Mouse (Mus musculus) midbrain, embryonic 12.5 days (tissue): ENCODE results near the gene Tent4a. TPM values are rescaled to one million over a fixed set of nuclear protein-coding genes. Genes with fewer than 3 reads are reported as not detected.
A peak's percentile ranks its signal among the peaks of the same experiment; 100 is the strongest.

Experiments used
- ATAC-seq: fragments of 200-750 bp; cut with Nextera tagmentation; 2 replicates; pipeline ENCODE4 v1.8.0; 2017; ENCODE audit warnings: low read depth, moderate TSS enrichment, moderate library complexity; ENCODE audit not compliant: low FRiP score
- H3K27ac ChIP-seq: fragments of 300-500 bp; sonication (generic); replicated peaks from 2 replicates; pipeline ENCODE4 v1.5.1; 2016; ENCODE audit warnings: mild to moderate bottlenecking
- H3K27me3 ChIP-seq: fragments of 300-500 bp; sonication (generic); 2 replicates; pipeline ENCODE4 v1.6.1; 2016; ENCODE audit warnings: mild to moderate bottlenecking
- H3K36me3 ChIP-seq: fragments of 300-500 bp; sonication (generic); 2 replicates; pipeline ENCODE4 v1.6.1; 2016
- H3K4me1 ChIP-seq: fragments of 300-500 bp; sonication (generic); 2 replicates; pipeline ENCODE4 v1.6.1; 2016
- H3K4me2 ChIP-seq: fragments of 300-500 bp; sonication (generic); replicated peaks from 2 replicates; pipeline ENCODE4 v1.6.1; 2016; ENCODE audit warnings: mild to moderate bottlenecking, moderate library complexity
- H3K4me3 ChIP-seq: fragments of 300-500 bp; sonication (generic); 2 replicates; pipeline ENCODE4 v1.5.1; 2016; ENCODE audit warnings: mild to moderate bottlenecking
- H3K9ac ChIP-seq: fragments of 300-500 bp; sonication (generic); replicated peaks from 2 replicates; pipeline ENCODE4 v1.6.1; 2016; ENCODE audit warnings: mild to moderate bottlenecking, moderate library complexity
- H3K9me3 ChIP-seq: fragments of 300-500 bp; sonication (generic); 2 replicates; pipeline ENCODE4 v1.6.1; 2016; ENCODE audit warnings: mild to moderate bottlenecking
- WGBS: fragments of 180-500 bp; shearing (Covaris S2); methylation state at CpG from one replicate; pipeline ENCODE4 v1.1.7; 2016; 5-methylcytosine and 5-hydroxymethylcytosine counted together
- polyA plus RNA-seq: library from polyadenylated mRNA; unstranded; fragments of >200 nt; fragmentation: Nextera tagmentation; extraction: Ambion mirVana; gene quantifications from 2 replicates; pipeline ENCODE4 v1.2.1, GENCODE M21; 2016

Gene Tent4a
- polyA plus RNA-seq, 1 experiment from 2014 or later, result 6.7 TPM

DNA sequence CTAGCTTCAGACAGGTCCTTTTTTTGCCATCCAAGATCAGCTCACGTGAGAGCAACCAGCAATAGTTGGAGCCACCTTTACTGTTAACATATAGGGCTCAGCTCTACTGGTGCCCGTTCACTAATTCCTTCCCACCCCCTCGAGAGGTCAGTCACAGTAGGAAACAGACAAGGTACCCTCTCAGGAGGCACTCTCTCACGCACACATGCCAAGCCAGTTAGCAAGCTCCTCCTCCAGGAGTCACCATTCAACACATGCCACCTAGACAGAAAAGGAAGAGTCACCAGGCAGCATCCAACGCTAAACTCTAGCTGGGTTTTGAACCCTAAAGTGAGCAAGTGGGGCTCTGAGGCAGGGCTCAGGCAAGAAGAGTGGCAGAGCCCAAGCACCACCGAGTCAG lies 3.0 kb downstream of the Tent4a start:
- Histone ChIP-seq H3K4me3 (peak overlapping the region; percentile 97), H3K9ac (peak overlapping the region; percentile 88), H3K4me1 (peaks cover 69% of the 10 kb centered on the region), H3K4me2 (peak overlapping the region; percentile 87), H3K27me3 (no peaks in the 10 kb centered on the region), H3K9me3 (no peaks in the 10 kb centered on the region), H3K27ac (no peak overlapping the region), H3K36me3 (0 out of 2 replicates have a peak, but pooled peaks cover 10% of the 10 kb centered on the region)
- ATAC-seq, result no peak
- WGBS, result 55% methylated on average over 6 of the region's 6 CpGs

DNA sequence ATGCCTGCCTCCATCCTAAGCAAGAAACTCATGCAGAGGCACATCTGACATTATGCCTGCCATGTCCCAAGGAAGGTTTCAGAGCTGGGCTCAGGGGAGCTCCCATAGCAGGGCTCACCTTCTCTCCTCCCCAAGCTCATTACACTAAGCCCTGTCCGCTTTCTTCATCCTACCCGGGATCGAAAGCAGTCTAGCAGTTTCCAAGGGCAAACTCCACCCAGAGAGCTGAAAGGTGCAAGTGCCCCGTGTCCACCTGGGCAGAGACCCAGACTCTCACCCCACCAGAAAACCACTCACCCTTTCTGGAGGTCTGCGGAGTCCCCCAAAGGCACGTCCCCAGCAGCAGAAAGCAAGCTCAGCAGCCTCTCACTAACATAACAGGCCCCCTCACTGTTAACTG lies 3.5 kb downstream of the Tent4a start:
- 81% methylated on average over 6 of the region's 6 CpGs for WGBS
- Histone ChIP-seq H3K9ac (0 out of 2 replicates have a peak overlapping the region, but pooled peaks have one; percentile 88), H3K4me3 (peak overlapping the region; percentile 97), H3K27me3 (no peaks in the 10 kb centered on the region), H3K9me3 (no peaks in the 10 kb centered on the region), H3K36me3 (0 out of 2 replicates have a peak, but pooled peaks cover 10% of the 10 kb centered on the region), H3K4me2 (peak overlapping the region; percentile 87), H3K27ac (no peak overlapping the region), H3K4me1 (peaks cover 69% of the 10 kb centered on the region)
- no peak for ATAC-seq

DNA sequence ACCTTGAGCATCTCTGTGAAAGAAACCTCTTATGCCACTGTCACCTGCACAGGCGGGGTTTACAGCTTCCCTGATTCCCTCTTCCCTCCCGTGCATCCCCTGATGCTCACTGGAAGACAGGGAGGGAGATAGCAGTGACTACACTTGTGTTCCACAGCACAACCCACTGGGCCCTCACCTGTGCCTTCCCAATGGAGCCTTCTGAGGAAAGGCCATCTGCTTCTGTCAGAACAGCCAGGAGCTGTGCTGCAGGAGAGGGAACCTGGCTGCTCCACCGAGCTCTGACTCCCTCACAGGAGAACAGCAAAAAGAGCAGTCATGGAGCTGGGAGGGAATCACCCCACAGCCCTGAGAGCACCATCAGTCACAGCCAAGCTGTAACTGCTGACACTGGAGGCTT lies 4.3 kb downstream of the Tent4a start:
- peak overlapping the region; percentile 87; the same call in 1 of the 2 replicates for H3K4me2 ChIP-seq
- peaks cover 68% of the 10 kb centered on the region for H3K4me1 ChIP-seq
- no peak for ATAC-seq

DNA sequence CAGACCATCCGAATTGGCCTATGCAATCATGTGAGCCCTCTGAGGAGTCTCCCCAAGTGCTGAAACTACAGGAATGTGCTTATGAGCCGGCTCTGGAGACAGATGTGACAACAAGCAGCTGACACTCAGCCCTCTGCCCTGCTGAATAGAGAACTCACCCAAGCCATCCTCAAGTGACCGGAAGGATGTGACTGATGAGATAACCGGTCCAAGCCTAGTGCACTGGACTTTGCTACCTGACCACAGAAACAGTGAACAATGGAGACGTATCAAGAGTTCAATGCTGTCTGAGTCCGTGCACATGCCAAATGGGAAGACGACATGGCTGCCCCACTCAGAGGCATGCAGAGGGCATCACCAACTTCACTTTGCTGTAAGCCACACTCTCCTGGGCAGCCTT lies 5.9 kb downstream of the Tent4a start:
- Histone ChIP-seq H3K9ac (no peak overlapping the region), H3K27me3 (no peaks in the 10 kb centered on the region), H3K36me3 (0 out of 2 replicates have a peak, but pooled peaks cover 10% of the 10 kb centered on the region), H3K9me3 (no peaks in the 10 kb centered on the region), H3K27ac (no peak overlapping the region), H3K4me1 (peaks cover 83% of the 10 kb centered on the region), H3K4me2 (no peak overlapping the region), H3K4me3 (no peak overlapping the region)
- ATAC-seq, result no peak
- WGBS, result 90% methylated on average over 7 of the region's 7 CpGs

More for the DNA sequence above, 4.3 kb downstream of the Tent4a start:
- 0 out of 2 replicates have a peak, but pooled peaks cover 10% of the 10 kb centered on the region for H3K36me3 ChIP-seq
- no peaks in the 10 kb centered on the region for H3K27me3 ChIP-seq
- no peak overlapping the region for H3K9ac ChIP-seq
- no peak overlapping the region for H3K27ac ChIP-seq
- WGBS, result 82% methylated on average over 3 of the region's 3 CpGs
- H3K4me3 ChIP-seq, result no peak overlapping the region
- H3K9me3 ChIP-seq, result no peaks in the 10 kb centered on the region

GRCm38 (mm10) chr13:69525867-69526266 lies 8.6 kb downstream of the Tent4a start:
- Histone ChIP-seq H3K4me2 (0 out of 2 replicates have a peak overlapping the region, but pooled peaks have one; percentile 2), H3K4me3 (no peak overlapping the region), H3K36me3 (0 out of 2 replicates have a peak, but pooled peaks cover 6% of the 10 kb centered on the region), H3K27me3 (no peaks in the 10 kb centered on the region), H3K27ac (no peak overlapping the region), H3K9me3 (no peaks in the 10 kb centered on the region), H3K4me1 (peaks cover 86% of the 10 kb centered on the region), H3K9ac (no peak overlapping the region)
- ATAC-seq, result no peak
- WGBS, result 61% methylated on average over 4 of the region's 4 CpGs

- Histone ChIP-seq H3K27me3 (no peaks in the 10 kb centered on the region), H3K36me3 (no peaks in the 10 kb centered on the region), H3K9me3 (no peaks in the 10 kb centered on the region), H3K9ac (no peak overlapping the region), H3K27ac (no peak overlapping the region), H3K4me2 (no peak overlapping the region), H3K4me3 (no peak overlapping the region), H3K4me1 (peaks cover 81% of the 10 kb centered on the region)
- no peak for ATAC-seq
- 72% methylated on average over 2 of the region's 2 CpGs for WGBS
These were observed 10.3 kb downstream of the Tent4a start for GRCm38 (mm10) chr13:69524158-69524530.

DNA sequence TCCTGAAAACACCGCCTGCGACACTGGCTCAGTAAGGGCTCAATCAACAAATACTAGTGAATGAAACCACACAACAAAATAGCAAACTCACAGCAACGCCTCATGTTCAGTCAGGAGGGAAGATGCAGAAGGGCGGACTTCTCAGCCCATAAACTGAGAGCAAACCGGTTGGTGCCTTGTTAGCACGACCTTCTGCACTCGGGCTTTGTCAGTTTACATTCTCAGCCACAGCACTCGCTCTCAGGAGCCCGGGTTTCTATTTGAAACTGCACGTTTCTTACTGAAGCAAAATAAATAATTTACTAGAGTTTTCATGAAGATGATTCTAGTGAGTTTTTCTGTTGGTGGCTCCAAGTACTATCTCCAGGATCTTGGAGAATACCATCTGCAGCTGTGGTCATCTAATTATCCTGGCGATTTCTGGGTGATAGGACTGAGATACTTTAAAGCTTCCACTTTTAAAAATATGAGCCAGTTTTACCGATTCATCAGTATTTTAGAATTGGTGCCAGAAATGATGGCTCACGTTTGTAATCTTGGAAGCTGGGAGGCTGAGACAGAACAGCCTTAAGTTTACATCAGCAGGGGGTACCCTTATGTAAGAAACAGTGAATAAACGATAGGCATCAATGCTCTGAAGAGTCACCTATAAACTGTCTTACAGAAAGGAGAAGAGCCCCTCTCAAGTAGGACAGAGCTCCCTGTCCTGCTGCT lies 10.8 kb downstream of the Tent4a start:
- Histone ChIP-seq H3K4me1 (peaks cover 76% of the 10 kb centered on the region), H3K27ac (no peak overlapping the region)

DNA sequence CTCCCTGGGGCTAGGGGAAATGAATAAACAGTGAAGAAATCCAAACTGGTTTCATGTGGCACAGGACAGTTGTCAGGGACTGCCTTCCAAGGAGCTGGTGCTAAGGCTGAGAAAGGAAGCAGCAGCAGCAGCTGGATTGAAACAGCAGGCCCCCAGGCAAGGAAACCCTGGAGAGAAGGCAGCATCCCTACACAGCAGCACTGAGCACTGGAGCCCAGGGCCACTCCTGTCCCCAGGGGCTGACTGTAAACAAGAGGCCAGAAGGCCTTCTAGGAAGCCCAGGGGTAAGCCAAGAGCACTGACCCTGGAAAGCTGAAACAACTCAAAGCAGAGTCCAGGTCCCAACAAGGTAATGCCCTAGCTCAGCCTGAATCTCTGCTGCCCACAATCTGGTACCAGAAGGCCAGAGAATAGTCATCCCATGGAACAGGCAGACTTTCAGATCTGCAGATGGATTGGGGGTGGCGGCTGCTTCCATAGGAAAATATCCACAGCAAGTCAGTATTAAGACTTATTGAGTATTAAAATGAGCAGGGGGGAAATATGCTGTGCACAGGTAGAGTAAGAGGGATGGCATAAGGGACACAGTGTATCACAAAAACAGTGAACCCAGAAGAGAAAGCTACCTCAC lies 12.1 kb downstream of the Tent4a start:
- no peaks in the 10 kb centered on the region for H3K36me3 ChIP-seq
- WGBS, result 86% methylated on average over 1 of the region's 1 CpGs
- no peak overlapping the region for H3K27ac ChIP-seq
- H3K27me3 ChIP-seq, result no peaks in the 10 kb centered on the region
- peaks cover 66% of the 10 kb centered on the region for H3K4me1 ChIP-seq
- H3K9ac ChIP-seq, result no peak overlapping the region
- H3K9me3 ChIP-seq, result no peaks in the 10 kb centered on the region
- H3K4me3 ChIP-seq, result no peak overlapping the region
- ATAC-seq, result no peak
- no peak overlapping the region for H3K4me2 ChIP-seq

More for the DNA sequence above, 10.8 kb downstream of the Tent4a start:
- Histone ChIP-seq H3K9me3 (no peaks in the 10 kb centered on the region), H3K4me3 (no peak overlapping the region), H3K27me3 (no peaks in the 10 kb centered on the region), H3K36me3 (no peaks in the 10 kb centered on the region), H3K4me2 (no peak overlapping the region), H3K9ac (no peak overlapping the region)
- no peak for ATAC-seq
- WGBS, result 65% methylated on average over 14 of the region's 14 CpGs

GRCm38 (mm10) chr13:69519137-69519536 lies 15.3 kb downstream of the Tent4a start:
- no peaks in the 10 kb centered on the region for H3K27me3 ChIP-seq
- 77% methylated on average over 6 of the region's 6 CpGs for WGBS
- no peak overlapping the region for H3K4me2 ChIP-seq
- ATAC-seq, result no peak
- no peak overlapping the region for H3K9ac ChIP-seq
- no peak overlapping the region for H3K27ac ChIP-seq
- no peaks in the 10 kb centered on the region for H3K9me3 ChIP-seq
- no peak overlapping the region for H3K4me3 ChIP-seq
- H3K4me1 ChIP-seq, result peaks cover 39% of the 10 kb centered on the region
- peaks cover 6% of the 10 kb centered on the region; the same call in 1 of the 2 replicates for H3K36me3 ChIP-seq

DNA sequence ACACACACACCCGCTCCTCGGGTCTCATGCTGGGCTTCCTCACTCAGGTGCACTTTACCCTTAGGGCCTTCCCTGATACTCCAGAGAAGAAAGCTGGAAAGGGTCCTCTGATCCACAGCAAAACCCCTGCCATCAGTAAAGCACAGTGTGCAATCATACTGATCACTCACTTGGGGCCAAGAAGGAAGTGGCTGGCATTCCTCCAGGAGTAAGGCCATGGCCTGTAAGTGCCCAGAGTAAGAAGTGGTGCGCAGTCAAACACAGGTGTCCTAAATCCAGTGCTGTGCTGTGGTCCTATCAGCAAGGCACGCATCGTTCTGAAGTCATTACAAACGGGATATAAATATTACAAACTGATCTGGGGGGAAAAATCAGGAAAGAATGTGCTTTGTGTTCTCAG lies 17.0 kb downstream of the Tent4a start:
- Histone ChIP-seq H3K36me3 (peaks cover 14% of the 10 kb centered on the region), H3K4me3 (no peak overlapping the region), H3K27me3 (no peaks in the 10 kb centered on the region), H3K4me2 (no peak overlapping the region), H3K4me1 (peaks cover 23% of the 10 kb centered on the region), H3K27ac (no peak overlapping the region), H3K9ac (no peak overlapping the region), H3K9me3 (no peaks in the 10 kb centered on the region)
- 92% methylated on average over 6 of the region's 6 CpGs for WGBS
- no peak for ATAC-seq

DNA sequence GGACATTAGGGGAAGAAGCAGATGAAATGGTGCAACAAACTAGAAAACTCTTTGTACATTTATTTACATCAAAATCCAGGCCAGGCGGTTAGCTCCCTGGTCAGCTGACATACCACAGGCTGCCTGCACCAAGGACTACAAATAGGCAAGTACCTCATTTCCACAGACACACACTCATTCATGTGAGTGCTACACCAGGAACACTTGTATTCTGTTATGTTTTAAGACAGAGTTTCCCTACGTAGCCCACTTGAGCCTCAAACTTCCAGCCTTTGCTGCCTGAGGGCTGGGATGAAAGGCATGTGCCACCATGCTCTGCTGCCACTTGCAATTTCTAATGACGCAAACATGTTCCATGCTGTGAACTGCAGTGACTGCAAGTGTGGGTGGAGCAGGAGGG lies 19.3 kb downstream of the Tent4a start:
- Histone ChIP-seq H3K4me1 (peaks cover 4% of the 10 kb centered on the region; the same call in 1 of the 2 replicates), H3K27me3 (no peaks in the 10 kb centered on the region), H3K36me3 (peaks cover 31% of the 10 kb centered on the region), H3K27ac (no peak overlapping the region), H3K4me2 (no peak overlapping the region), H3K9me3 (no peaks in the 10 kb centered on the region), H3K4me3 (no peak overlapping the region), H3K9ac (no peak overlapping the region)
- no peak for ATAC-seq
- 91% methylated on average over 3 of the region's 3 CpGs for WGBS
